Mouse (Mus musculus) ES-Bruce4 (cell line): Measurements from ENCODE around the gene Apobec2. TPM values are rescaled to one million over a fixed set of nuclear protein-coding genes. Genes with fewer than 3 reads are reported as not detected.

Source experiments
- H3K27ac ChIP-seq: 2 replicates; pipeline ENCODE4 v1.5.1; 2012; ENCODE audit warnings: low read length, inconsistent platforms; ENCODE audit not compliant: insufficient read depth
- H3K27me3 ChIP-seq: 2 replicates; pipeline ENCODE4 v1.6.1; 2012; ENCODE audit warnings: mild to moderate bottlenecking, low read length, inconsistent platforms; ENCODE audit not compliant: control insufficient read depth, poor library complexity, insufficient read depth, severe bottlenecking
- H3K36me3 ChIP-seq: 2 replicates; pipeline ENCODE4 v1.6.1; 2012; ENCODE audit warnings: inconsistent platforms, mild to moderate bottlenecking, low read length, moderate library complexity; ENCODE audit not compliant: control insufficient read depth, poor library complexity, insufficient read depth, severe bottlenecking
- H3K4me1 ChIP-seq: one replicate; pipeline ENCODE4 v1.8.1; 2011; ENCODE audit warnings: low read length; ENCODE audit not compliant: control insufficient read depth, insufficient read depth
- H3K4me3 ChIP-seq: 2 replicates; pipeline ENCODE4 v1.5.1; 2011; ENCODE audit warnings: low read depth, mild to moderate bottlenecking, low read length
- H3K9ac ChIP-seq: 2 replicates; pipeline ENCODE4 v1.6.1; 2012; ENCODE audit warnings: low read depth, mild to moderate bottlenecking, inconsistent platforms; ENCODE audit not compliant: poor library complexity, severe bottlenecking
- H3K9me3 ChIP-seq: replicated peaks from 2 replicates; pipeline ENCODE4 v1.6.1; 2012; ENCODE audit warnings: mild to moderate bottlenecking, low read length, inconsistent platforms; ENCODE audit not compliant: control insufficient read depth, poor library complexity, insufficient read depth, severe bottlenecking
- CTCF ChIP-seq: IDR thresholded peaks from one replicate; pipeline ENCODE4 v1.8.1; 2011; ENCODE audit warnings: low read depth, low read length
- EP300 ChIP-seq: IDR thresholded peaks from 2 replicates; pipeline ENCODE4 v1.6.1; 2011; ENCODE audit warnings: low read depth, low read length; ENCODE audit not compliant: insufficient read depth
- POLR2A ChIP-seq: IDR thresholded peaks from one replicate; pipeline ENCODE4 v1.8.1; 2011; ENCODE audit warnings: low read length; ENCODE audit not compliant: insufficient read depth
- polyA plus RNA-seq: library from polyadenylated mRNA; stranded (reverse); fragments of >200 nt; gene quantifications from 2 replicates; pipeline ENCODE4 v1.2.4, GENCODE M21; 2011; ENCODE audit warnings: low read depth; ENCODE audit not compliant: missing spikeins, insufficient read depth, insufficient read length

Apobec2 gene
- polyA plus RNA-seq, 1 experiment, result 4.7 TPM

GRCm38 (mm10) chr17:48454190-48454589 lies 21.5 kb upstream of the Apobec2 start:
- TF ChIP-seq POLR2A, result no peak
- no peak for TF ChIP-seq CTCF
- no peak for TF ChIP-seq EP300
- no peaks in the 10 kb centered on the region for H3K27me3 ChIP-seq
- no peaks in the 10 kb centered on the region for H3K9me3 ChIP-seq
- H3K4me3 ChIP-seq, result peak overlapping the region; percentile 53
- no peak overlapping the region; the same call in 1 of the 2 replicates for H3K9ac ChIP-seq
- no peak overlapping the region for H3K27ac ChIP-seq
- peaks cover 4% of the 10 kb centered on the region for H3K4me1 ChIP-seq
- H3K36me3 ChIP-seq, result no peaks in the 10 kb centered on the region

GRCm38 (mm10) chr17:48453489-48453888 lies 20.8 kb upstream of the Apobec2 start:
- no peak overlapping the region for H3K27ac ChIP-seq
- H3K9ac ChIP-seq, result no peak overlapping the region
- no peak overlapping the region for H3K4me3 ChIP-seq
- H3K4me1 ChIP-seq, result peaks cover 4% of the 10 kb centered on the region
- no peaks in the 10 kb centered on the region for H3K27me3 ChIP-seq
- no peaks in the 10 kb centered on the region for H3K36me3 ChIP-seq
- no peaks in the 10 kb centered on the region for H3K9me3 ChIP-seq
- no peak for TF ChIP-seq POLR2A
- TF ChIP-seq CTCF, result peak; percentile 67
- TF ChIP-seq EP300, result no peak

- TF ChIP-seq CTCF (no peak), POLR2A (no peak), EP300 (no peak)
- Histone ChIP-seq H3K9me3 (no peaks in the 10 kb centered on the region), H3K9ac (no peak overlapping the region), H3K4me3 (no peak overlapping the region), H3K27me3 (no peaks in the 10 kb centered on the region), H3K4me1 (peaks cover 9% of the 10 kb centered on the region), H3K36me3 (no peaks in the 10 kb centered on the region), H3K27ac (no peak overlapping the region)
Measured at GRCm38 (mm10) chr17:48451753-48452444, 19.2 kb upstream of the Apobec2 start.

- no peaks in the 10 kb centered on the region for H3K36me3 ChIP-seq
- H3K9me3 ChIP-seq, result no peaks in the 10 kb centered on the region
- H3K9ac ChIP-seq, result no peak within 1 kb of the TSS
- no peak within 1 kb of the TSS for H3K27ac ChIP-seq
- H3K4me1 ChIP-seq, result peaks cover 9% of the 10 kb centered on the region
- H3K27me3 ChIP-seq, result no peaks in the 10 kb centered on the region
- H3K4me3 ChIP-seq, result peak within 1 kb of the TSS; percentile 64
- no peak for TF ChIP-seq EP300
- no peak for TF ChIP-seq CTCF
- no peak for TF ChIP-seq POLR2A
Measured at GRCm38 (mm10) chr17:48451353-48451675, 18.6 kb upstream of the Apobec2 start, which contains the start of gene Tspo2. Gene Tspo2, minus strand, starts transcription at chr17:48451522.

- Histone ChIP-seq H3K4me1 (peaks cover 9% of the 10 kb centered on the region), H3K27me3 (no peaks in the 10 kb centered on the region), H3K4me3 (peak overlapping the region; percentile 64), H3K27ac (no peak overlapping the region), H3K9me3 (no peaks in the 10 kb centered on the region), H3K9ac (no peak overlapping the region), H3K36me3 (no peaks in the 10 kb centered on the region)
- no peak for TF ChIP-seq POLR2A
Measured at GRCm38 (mm10) chr17:48450666-48451352, 18.1 kb upstream of the Apobec2 start.

- no peak overlapping the region for H3K9ac ChIP-seq
- no peaks in the 10 kb centered on the region for H3K36me3 ChIP-seq
- peaks cover 11% of the 10 kb centered on the region for H3K4me1 ChIP-seq
- H3K27me3 ChIP-seq, result no peaks in the 10 kb centered on the region
- no peak for TF ChIP-seq POLR2A
- no peak for TF ChIP-seq EP300
- no peak for TF ChIP-seq CTCF
- no peak overlapping the region for H3K27ac ChIP-seq
- H3K9me3 ChIP-seq, result no peaks in the 10 kb centered on the region
- H3K4me3 ChIP-seq, result no peak overlapping the region
Measured at GRCm38 (mm10) chr17:48447675-48448074, 14.9 kb upstream of the Apobec2 start.
